Mouse (Mus musculus) heart, adult 11 months (tissue): ENCODE results near the gene Sephs1.
"Not testable (repeated sequence)": the region's sequence is repeated elsewhere in the genome, so short reads cannot be mapped to it uniquely, and the experiment has no call there.

Source experiments
- DNase-seq: peaks from one replicate; pipeline ENCODE4 v3.0.0; 2022

Sephs1 gene

GRCm38 (mm10) chr2:4908771-4909315, 27.5 kb downstream of the Sephs1 start:
- no peak for DNase-seq

- DNase-seq = peak; percentile 78
Measured at GRCm38 (mm10) chr2:4909909-4910308, 28.5 kb downstream of the Sephs1 start.

GRCm38 (mm10) chr2:4910521-4910920, 29.2 kb downstream of the Sephs1 start:
- no peak for DNase-seq

DNA sequence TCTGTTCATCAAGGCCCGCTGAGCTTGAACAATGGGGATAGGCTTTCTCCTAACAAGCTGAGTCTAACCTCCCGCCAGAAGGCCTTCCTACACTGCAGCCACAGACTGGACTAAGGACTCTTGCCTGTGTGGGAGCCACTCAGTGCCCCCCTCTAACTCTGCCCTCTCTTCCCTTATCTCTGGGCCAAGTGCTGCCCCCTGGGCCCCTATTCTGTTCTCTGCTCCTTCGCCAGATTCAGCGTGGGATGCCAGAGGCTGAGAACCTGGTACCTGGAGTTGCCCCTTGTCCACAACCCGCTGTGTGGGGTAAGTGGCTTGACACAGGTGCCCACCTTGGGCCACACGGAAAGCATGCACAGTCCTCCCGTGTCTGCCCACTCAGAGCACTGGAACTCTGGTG, 32.6 kb downstream of the Sephs1 start:
- peak; percentile 67 for DNase-seq

DNA sequence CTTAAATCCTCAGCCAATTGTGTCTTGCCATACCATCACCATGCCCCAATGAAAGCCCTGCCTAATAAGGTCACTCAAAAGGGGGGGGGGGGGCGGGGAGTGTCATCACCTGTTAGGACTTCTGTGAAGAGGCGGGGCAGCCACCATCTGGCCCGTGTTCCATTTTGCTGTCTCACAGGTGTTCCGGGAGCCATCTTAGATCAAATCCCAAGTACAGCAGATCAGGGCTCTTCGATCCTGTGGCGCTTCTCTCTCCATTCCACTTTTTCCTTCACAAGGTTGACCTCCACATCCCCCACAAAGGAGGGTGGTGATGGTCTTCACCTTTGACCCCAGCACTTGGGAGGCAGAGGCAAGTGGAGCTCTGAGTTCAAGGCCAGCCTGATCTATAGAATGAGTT, 34.7 kb downstream of the Sephs1 start:
- DNase-seq = no peak

DNA sequence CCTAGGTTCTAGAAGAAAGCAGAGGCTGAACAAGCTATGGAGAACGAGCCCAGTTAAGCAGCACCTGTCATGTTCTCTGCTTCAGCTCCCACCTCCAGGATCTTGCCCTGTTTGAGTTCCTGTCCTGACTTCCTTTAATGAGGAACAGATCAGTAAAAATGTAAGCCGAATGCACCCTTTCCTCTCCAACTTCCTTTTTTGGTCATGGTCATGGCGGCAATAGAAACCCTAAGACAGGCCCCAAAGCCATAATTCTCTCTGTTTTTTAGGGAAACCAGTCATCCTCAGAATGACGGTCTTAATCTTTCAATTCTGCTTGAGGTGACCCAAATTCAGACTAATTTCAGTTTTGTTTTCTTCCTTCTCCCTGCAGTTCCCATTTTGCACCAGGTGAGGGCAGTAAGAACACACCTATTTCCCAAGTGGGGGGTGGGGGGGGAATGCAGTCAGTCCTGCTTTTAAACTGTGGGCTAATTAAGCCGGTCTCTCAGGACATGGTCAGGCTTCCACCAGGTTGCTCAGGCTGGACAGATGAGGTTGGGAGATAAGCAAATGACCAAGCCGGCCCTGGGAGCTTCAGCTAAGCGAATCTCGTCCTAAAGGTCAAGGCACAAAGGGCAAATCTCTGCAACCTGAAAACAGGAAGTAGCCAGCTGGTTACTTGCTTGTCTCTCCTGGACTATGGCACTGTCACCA, 36.1 kb downstream of the Sephs1 start:
- peak; percentile 96 for DNase-seq

DNA sequence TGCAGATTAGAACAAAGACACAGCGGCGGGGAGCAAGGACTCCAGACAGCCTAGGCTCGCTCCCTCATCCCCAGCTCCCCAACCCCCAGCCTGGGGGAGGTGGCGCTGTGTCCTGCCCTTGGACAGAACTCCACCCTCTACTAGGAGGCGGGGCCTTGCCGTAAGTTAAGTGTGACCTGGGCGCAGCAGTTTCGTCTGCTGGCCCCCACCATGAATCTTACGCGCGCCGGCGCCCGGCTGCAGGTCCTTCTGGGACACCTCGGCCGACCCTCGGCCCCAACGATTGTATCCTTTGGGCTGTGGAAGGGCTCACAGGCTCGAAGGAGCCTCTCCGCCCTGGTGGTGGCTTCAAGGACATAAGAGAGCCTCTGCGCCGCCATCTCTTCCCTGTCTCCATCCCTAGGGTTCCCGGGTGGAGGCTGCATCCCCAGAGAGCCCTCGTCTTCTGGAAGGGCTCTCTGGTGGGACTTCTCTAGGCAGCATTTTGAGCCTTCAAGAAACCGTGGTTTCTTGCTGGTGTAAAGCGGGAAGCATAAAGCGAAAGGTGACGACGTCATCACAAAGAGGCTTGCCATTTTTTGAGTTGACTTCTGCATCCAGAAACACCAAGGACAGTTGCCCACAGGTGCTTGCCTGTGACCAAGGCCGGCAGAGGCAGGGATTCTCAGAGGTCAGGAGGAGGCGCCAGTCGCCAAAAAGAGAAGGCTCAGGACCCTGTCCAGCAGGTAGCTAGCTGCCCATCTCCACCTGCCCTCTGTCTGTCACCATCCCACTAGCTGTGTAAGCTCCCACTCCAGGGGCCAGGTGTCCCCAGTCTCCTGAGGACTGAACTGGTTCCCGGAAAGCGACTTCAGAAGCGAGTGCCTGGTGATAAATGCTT, 37.7 kb downstream of the Sephs1 start, which contains the start of gene Phyh:
Gene Phyh (plus strand): TSS at position 160 of the 880 bp plus-strand sequence.
- peak; percentile 99 for DNase-seq

DNA sequence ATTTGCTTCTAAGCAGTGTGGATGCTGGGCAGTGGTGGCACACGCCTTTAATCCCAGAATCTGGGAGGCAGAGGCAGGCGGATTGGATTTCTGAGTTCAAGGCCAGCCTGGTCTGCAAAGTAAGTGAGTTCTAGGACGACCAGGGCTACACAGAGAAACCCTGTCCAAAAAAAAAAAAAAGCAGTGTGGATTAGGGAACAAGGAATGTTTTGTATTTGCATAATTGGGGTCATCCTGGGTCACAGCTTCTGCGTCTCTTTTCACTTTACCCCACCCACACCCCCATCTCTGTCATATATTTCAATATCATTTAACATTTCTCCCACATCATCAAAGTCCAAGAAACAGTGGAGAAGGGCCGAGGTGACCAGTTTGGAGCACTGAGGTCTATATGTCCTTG, 39.7 kb downstream of the Sephs1 start:
- DNase-seq = no peak

DNA sequence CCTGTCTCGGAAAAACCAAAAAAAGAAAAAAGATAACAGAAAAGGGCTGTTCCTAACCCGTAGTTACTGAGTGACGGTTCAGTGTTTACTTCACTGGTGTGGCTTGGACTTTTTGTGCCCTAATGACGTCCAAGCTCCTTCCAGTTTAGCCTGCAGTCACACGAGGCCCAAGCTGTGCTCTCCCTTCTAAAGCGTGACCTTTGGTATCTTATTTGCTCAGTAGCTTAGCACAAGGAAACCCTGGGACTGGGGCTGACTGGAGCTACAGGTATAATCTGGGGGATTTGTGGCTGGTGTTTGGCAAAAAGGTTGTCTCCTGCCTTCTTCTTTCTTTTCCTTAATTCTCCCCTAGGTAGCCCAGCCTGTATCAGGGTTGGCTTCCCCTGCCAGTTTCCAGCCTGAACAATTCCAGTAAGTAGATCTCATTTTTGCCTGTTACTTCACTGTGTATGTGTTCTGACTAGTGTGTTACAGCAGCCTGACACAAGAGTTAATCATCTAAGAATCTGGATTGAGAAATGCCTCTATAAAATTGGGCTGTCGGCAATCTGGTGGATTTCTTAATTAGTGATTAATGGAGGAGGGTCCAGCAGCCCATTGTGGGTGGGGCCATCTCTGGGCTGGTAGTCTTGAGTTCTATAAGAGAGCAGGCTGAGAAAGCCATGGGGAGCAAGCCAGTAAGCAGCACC, 41.3 kb downstream of the Sephs1 start:
- peak; percentile 86 for DNase-seq

DNA sequence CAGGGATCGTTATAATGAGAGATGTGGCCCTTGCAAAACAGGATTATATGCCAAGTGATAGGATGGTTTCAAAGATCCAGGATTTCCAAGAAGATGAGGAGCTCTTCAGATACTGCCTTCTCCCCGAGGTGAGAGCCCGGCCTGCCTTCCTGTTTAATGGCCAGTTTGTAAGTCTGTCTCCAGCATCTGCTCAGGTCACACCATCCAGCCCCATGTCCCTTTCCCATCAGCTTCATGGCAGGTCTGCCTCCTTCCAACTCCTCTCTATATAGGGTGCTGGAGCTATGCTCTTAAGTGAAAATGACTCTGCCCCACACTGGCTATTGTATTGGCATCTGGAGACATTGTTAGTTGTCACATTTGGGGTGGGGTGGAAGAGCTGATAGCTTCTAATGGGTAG, 46.0 kb downstream of the Sephs1 start:
- DNase-seq = peak; percentile 77

DNA sequence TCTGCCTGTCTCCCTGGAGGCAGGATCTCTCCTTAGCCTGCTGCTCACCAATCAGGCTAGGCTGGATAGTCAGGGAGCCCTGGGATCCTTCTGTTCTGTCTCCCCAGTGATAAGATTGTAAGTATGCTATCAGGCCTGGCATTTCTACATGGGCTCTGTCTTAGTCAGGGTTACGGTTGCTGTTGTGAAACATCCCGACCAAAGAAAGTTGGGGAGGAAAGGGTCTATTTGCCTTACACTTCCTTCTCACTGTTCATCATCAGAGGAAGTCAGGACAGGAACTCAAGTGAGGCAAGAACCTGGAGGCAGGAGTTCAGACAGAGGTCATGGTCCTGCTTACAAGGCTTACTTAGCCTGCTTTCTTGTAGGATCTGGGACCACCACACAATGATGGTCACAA, 47.9 kb downstream of the Sephs1 start:
- no peak for DNase-seq

DNA sequence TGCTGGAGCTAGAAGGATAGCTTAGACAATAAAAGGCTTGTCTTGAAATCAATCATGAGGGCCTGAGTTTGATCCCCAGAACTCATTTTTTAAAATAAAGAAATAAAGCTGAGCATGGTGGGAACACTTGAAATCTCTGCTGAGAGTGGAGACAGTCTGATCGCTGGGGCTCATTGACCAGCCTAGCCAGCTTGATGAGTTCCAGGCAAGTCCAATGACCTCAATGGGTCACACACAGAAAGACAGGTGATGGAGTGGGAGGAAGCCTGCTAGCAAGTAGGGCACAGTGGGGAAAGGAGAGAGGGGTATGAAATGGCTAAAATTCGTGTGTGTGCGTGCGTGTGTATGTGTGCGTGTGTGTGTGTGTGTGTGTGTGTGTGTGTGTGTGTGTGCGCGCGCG, 53.2 kb downstream of the Sephs1 start:
- peak; percentile 14 for DNase-seq

DNA sequence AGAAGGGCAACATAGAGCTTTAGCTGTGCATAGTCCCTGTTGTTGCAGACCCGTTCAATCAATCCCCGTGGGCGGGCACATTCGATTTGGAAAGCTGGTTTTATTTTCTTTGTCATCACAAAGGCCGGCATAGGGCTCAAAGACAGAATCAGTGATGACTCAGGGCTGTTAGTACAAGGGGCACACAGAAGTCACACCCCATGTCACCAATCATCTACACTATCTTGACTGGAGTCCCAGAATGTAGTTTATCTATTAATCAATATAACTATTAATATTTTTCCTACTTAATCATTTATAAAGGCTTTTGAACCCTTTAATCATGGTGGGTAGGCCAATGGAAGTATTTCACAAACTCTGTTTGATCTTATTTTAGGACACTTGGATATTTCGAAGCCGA, 56.6 kb downstream of the Sephs1 start:
- no peak for DNase-seq

DNA sequence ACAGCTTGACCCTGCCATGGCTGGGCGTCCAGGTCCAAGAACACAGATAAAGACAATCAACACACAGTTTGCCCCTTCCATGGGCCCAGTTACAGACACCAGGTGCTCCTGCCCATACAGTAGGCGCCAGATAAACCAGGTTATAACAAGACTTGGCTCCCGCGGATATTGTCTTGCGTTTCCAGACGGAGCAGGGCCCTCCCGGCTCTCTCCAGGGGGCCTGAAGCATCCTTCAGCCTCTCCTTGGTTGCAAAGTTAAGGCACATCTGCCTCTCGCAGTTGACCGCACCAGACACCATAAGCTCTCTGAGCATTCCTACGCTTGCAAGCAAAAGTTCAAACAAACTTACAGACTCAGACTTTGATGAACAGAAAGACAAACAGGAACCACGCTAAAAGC, 59.5 kb downstream of the Sephs1 start:
- DNase-seq = peak; percentile 66

DNA sequence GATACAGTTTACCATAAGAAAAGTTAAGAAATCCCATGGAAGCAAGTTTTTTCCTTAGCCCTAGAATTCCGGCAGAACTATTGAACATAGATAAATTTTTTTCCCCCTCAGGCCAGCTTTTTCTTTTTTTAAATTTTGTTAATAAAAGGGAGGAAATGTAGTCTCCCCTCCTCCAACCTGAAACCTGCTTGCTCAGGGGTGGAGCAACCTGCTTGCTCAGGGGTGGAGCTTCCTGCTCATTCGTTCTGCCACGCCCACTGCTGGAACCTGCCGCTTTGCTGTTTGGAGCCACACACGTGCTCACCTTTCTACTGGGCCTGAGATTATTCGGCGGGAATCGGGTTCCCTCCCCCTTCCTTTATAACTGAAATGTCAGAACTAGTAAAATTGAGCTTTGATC, 68.3 kb downstream of the Sephs1 start:
- not testable (repeated sequence) for DNase-seq

GRCm38 (mm10) chr2:4950986-4951385, 69.6 kb downstream of the Sephs1 start:
- DNase-seq = peak; percentile 40

- DNase-seq = peak; percentile 34
Measured at GRCm38 (mm10) chr2:4954216-4954760, 72.9 kb downstream of the Sephs1 start.

DNA sequence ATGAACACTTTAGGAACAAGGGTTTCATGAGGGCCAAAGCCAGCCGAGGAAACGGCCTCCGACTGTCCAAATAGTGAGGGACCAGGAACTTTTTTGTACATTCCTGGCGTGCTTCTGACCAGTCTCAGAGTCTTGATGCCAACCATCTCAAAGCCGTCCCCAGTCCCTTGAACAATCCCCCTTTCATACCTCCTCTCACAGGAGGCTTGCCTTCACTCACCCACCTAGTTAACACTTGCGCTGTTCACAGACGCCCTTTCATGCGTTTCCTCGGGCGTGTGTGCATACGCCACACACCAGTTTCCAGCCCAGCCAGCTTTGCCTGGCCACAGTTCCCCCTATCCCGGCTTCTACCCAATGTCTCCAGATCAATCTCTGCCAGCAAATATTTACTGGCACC, 76.7 kb downstream of the Sephs1 start:
- DNase-seq = peak; percentile 57
